Mouse (Mus musculus): Measurements from ENCODE around the gene Mpdz.

The Mpdz gene

DNA sequence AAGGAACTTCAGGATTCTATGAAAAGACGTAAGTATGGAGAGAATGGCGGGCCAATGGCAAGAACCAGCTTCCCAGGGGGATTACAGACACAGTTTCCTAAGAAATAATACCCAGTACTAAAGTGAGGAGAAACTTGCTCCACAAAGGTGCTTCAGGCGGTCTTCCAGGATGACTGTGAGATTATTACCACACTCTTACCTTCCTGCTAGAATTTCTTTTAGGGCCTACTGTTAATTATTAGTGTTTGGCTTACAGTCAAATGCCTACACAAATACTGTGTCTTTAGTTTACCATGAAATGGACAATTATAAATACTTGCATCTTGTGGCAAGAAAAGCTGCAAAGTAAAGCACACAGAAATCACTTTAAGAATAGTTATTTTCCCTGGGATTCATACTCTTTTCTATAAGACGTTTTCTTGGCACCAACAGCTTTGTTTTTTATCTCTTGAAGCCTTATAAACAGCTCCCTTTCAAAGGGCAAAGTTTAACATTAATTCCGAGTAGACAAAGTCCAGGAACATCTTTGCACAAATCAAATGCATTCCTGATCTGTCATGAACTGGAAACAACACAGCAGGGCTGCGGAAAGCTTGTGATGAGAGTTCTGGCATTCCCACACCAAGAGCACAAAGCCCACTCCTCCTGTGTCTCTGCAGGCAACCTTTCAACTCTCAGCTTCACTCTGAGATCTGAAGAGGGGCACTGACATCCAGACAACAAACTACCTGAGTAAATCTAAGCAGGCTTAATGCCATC is 166.5 kb downstream of the Mpdz start:
- no peak for DNase-seq

DNA sequence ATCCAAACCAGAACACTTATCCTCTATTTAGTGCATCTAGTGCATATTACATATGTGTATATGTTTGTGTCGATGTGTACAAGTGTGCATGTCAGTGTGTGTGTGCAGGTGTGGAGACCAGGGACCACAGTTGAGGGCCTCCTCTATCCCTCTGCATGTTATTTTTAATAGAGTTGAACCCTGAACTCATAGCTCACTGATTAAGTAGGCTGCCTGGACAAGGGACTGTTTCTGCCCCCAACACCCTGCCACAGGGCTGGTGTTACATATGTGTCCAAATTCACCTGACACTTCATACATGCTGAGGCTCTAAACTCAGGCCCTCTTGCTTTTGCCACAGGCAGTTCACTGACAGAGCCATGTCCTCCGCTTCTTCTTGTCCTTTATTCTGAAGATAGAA is 169.5 kb downstream of the Mpdz start:
- no peak for DNase-seq

DNA sequence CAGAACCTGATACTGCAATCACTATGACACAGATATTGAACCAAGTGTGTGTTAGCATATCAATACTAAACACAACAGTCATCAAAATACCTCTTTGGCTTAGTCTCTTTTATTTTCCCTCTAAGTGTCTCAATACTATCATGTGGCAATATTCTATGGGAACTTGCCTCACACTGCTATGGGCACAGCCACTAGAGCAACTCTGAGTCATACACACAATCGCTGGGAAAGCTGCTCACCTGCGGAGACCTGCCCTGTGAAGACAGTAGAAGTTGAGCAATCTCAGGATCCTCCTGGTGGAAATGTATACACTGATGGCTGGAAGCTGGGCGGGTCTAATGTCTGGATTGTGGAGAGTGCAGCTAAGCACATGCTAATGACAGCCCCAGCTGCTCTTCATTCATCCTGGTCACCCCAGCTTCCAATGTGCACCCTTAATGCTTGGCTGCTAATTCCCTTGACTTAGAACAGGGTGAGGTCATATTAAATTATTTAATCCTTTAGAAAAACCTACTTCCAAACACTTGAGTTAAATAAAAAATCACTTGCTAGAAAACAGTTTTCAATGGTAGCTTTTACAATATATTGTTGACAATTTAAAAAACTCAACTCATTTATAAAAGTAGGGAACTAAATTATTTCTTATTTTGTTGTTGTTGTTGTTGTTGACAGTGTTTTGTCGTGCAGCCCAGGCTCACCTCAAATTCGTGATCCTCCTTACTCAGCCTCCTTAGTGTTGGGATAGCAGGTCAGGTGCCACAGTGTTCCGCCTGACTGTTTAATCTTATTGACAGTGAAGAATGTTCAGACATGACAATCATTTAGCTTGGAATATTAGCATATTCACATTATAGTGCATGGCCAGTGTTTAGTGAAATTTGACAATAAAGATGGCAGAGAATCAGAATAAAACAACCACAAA is 189.5 kb downstream of the Mpdz start:
- DNase-seq = no peak

DNA sequence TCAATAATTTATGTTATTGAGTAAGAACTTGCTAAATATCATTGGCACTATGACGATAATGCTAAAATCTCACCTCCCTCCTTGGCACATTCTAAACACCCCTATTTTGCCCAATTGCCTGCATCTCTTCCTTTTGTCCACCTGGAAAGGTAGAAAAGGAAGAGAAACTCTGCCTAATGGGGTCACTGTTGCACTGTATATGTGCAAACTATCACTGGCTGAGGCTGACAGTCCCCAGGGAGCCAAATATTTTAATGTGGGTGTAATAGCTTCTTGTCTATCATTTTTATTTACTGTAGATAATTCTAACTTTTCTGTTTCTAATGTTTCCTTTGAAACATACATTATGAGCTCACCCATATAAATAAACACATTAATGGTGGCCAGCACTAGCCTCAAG is 190.3 kb downstream of the Mpdz start:
- DNase-seq = no peak

DNA sequence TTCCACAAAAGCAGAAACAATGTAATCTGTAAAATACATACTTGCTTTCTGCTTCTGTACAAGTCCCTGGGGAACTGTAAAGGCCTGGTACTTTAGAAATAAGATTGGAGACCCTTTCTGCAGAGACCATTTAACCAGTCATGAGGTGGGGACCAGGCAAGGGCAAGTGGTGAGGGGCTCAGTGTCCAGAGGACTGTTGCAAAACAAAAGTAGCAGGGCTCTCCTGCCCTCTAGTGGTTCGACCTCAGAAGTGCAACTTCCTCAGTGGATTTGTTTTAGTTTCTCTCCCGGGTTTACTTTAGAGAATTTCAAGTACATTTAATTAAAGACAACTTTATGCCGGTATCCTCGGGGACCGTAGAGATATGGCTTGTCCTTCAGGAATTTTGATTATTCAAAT is 190.7 kb downstream of the Mpdz start:
- DNase-seq = no peak

DNA sequence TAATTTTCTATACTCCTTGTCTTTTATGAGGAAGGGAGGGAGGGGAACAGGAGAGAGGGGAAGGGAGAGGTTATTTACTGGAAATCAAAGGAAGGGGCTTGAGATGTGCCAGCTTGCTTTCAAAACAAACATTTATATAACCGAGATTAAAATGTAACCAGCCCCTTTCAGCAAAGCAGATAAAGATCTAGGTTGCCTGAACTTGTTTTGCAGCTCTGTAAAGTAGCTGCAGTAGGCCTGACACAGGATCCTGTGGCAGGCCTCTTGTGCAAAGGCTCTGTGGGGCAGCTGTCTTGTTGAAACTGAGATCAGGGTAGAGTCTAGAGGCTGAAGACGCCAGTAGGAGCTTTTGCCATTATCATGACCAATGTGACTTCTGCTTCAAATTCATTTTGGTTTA is 193.4 kb downstream of the Mpdz start:
- DNase-seq = no peak

DNA sequence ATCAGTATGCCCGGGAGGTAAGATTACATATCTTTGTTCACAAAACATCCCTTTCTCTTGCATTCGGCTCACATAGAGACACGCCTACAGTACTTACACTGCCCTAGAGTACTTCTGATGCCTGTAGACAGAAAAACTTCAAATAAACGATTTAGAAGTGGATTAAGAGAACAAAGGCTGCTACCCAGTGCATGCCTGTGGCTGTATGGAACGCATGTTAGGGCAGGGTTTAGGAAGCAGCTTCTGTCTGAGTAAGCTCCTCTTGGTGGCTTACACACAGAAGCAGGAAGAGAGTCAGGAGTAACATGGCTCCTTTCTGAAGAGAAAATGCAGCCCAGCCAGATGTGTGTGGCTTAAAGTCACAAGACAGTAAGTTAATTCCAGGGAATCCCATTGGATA is 206.4 kb downstream of the Mpdz start:
- no peak for DNase-seq
